Mouse (Mus musculus) G1E (cell line): ENCODE results near the gene Ms4a4b.

Experiments
- CTCF ChIP-seq: IDR thresholded peaks from 2 replicates; pipeline ENCODE4 v1.5.1; 2012; ENCODE audit warnings: low read depth, low read length, inconsistent platforms, mixed read lengths
- GATA1 ChIP-seq: IDR thresholded peaks from 2 replicates; pipeline ENCODE4 v1.6.1; 2012; ENCODE audit warnings: borderline replicate concordance, low read length, inconsistent platforms, mixed read lengths
- GATA2 ChIP-seq: IDR thresholded peaks from 2 replicates; pipeline ENCODE4 v1.6.1; 2012; ENCODE audit warnings: low read depth, low read length, inconsistent platforms, borderline replicate concordance
- POLR2AphosphoS5 ChIP-seq: IDR thresholded peaks from 2 replicates; pipeline ENCODE4 v1.6.1; 2012; ENCODE audit warnings: low read depth, low read length, inconsistent platforms; ENCODE audit not compliant: insufficient replicate concordance
- TAL1 ChIP-seq: conservative IDR thresholded peaks from 2 replicates; pipeline ENCODE4 v1.6.1; 2012; ENCODE audit warnings: low read depth, low read length, inconsistent platforms, mixed read lengths

DNA sequence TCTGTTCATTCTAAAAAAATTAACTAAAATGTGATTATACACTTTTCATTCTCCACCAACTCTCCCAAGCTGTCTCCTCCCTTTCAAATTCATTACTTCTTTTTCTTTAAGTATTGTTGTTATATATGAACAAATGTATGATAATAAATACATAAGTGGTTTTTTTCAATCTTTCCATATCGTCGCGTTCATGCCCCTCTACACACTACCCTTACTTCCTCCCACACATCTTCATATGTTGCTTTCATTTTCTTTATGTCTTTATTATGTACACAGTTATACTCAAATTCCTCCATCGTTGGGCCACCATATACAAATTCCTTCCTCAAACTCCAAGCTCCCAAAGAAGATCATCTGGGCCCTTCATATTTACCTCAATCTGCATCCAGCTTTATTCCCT, 58.0 kb downstream of the Ms4a4b start:
- TF ChIP-seq CTCF (no peak), TAL1 (no peak), POLR2AphosphoS5 (no peak), GATA1 (no peak), GATA2 (no peak)
